Mouse (Mus musculus) liver, embryonic 14.5 days (tissue): Measurements from ENCODE around the gene 9430015G10Rik. TPM values are rescaled to one million over a fixed set of nuclear protein-coding genes. Genes with fewer than 3 reads are reported as not detected.
A peak's percentile ranks its signal among the peaks of the same experiment; 100 is the strongest.

Source experiments
- ATAC-seq: fragments of 200-750 bp; cut with Nextera tagmentation; 2 replicates; pipeline ENCODE4 v1.8.0; 2017; ENCODE audit warnings: moderate number of reproducible peaks, mild to moderate bottlenecking, moderate library complexity; ENCODE audit not compliant: insufficient read depth
- DNase-seq, 3 experiments: peaks; one replicate each; pipeline ENCODE4 v3.0.0-alpha.2; 2012 to 2013; ENCODE audit warnings: low read depth in 3 of 3, low spot score in 3 of 3
- H3K27ac ChIP-seq: fragments of 300-500 bp; sonication (generic); 2 replicates; pipeline ENCODE4 v1.5.1; 2014; ENCODE audit warnings: moderate library complexity, mild to moderate bottlenecking, control low read depth, inconsistent platforms
- H3K27me3 ChIP-seq: fragments of 300-500 bp; sonication (generic); 2 replicates; pipeline ENCODE4 v1.6.1; 2014; ENCODE audit warnings: mild to moderate bottlenecking, low read length, moderate library complexity; ENCODE audit not compliant: control insufficient read depth, insufficient read depth
- H3K36me3 ChIP-seq: fragments of 300-500 bp; sonication (generic); replicated peaks from 2 replicates; pipeline ENCODE4 v1.6.1; 2014; ENCODE audit warnings: low read depth; ENCODE audit not compliant: control insufficient read depth, insufficient read depth
- H3K4me1 ChIP-seq, 2 experiments: fragments of 200-500 bp in 1 of 2; fragments of 300-500 bp in 1 of 2; sonication (generic) in 1 of 2; replicated peaks; 2 replicates each; pipeline ENCODE4 v1.6.1; 2012 to 2014; ENCODE audit warnings: antibody characterized with exemption in 1 of 2, inconsistent platforms in 1 of 2, low read length in 1 of 2; ENCODE audit not compliant: control insufficient read depth in 2 of 2, insufficient read depth in 2 of 2
- H3K4me2 ChIP-seq: fragments of 300-500 bp; sonication (generic); 2 replicates; pipeline ENCODE4 v1.6.1; 2014; ENCODE audit warnings: low read depth, mild to moderate bottlenecking, control low read depth, moderate library complexity
- H3K4me3 ChIP-seq, 2 experiments: fragments of 200-500 bp in 1 of 2; fragments of 300-500 bp in 1 of 2; sonication (generic) in 1 of 2; 2 replicates each; pipeline ENCODE4 v1.5.1; 2012 to 2014; ENCODE audit warnings: low read depth in 2 of 2, low read length in 2 of 2, mild to moderate bottlenecking in 2 of 2, control low read depth in 1 of 2, inconsistent platforms in 1 of 2, moderate library complexity in 1 of 2; ENCODE audit not compliant: insufficient read depth in 1 of 2
- H3K9ac ChIP-seq: fragments of 300-500 bp; sonication (generic); replicated peaks from 2 replicates; pipeline ENCODE4 v1.6.1; 2014; ENCODE audit warnings: mild to moderate bottlenecking, control low read depth, moderate library complexity
- H3K9me3 ChIP-seq: fragments of 300-500 bp; sonication (generic); 2 replicates; pipeline ENCODE4 v1.6.1; 2016; ENCODE audit warnings: low read length, mixed read lengths; ENCODE audit not compliant: control insufficient read depth
- CTCF ChIP-seq: IDR thresholded peaks from 2 replicates; pipeline ENCODE4 v1.5.1; 2016; ENCODE audit warnings: antibody characterized with exemption, low read depth, control low read depth
- EP300 ChIP-seq: IDR thresholded peaks from 2 replicates; pipeline ENCODE4 v1.6.1; 2016; ENCODE audit warnings: antibody characterized with exemption, low read depth
- WGBS: fragments of 180-500 bp; shearing (Covaris S2); extraction: QIAGEN DNeasy Blood & Tissue Kit; methylation state at CpG from one replicate; pipeline ENCODE4 v1.1.7; 2014; ENCODE audit not compliant: insufficient replicate concordance; 5-methylcytosine and 5-hydroxymethylcytosine counted together
- polyA plus RNA-seq, 2 experiments: library from polyadenylated mRNA; depleted of rRNA in 1 of 2; stranded (reverse) in 1 of 2; unstranded in 1 of 2; fragments of >200 nt; fragmentation: Nextera tagmentation in 1 of 2; extraction: Ambion mirVana in 1 of 2; gene quantifications; 2 replicates each; pipeline versions ENCODE4 v1.2.1 to v1.2.3; 2012 to 2014

9430015G10Rik gene
- polyA plus RNA-seq, 2 experiments = 8.7 to 16.4 TPM

DNA sequence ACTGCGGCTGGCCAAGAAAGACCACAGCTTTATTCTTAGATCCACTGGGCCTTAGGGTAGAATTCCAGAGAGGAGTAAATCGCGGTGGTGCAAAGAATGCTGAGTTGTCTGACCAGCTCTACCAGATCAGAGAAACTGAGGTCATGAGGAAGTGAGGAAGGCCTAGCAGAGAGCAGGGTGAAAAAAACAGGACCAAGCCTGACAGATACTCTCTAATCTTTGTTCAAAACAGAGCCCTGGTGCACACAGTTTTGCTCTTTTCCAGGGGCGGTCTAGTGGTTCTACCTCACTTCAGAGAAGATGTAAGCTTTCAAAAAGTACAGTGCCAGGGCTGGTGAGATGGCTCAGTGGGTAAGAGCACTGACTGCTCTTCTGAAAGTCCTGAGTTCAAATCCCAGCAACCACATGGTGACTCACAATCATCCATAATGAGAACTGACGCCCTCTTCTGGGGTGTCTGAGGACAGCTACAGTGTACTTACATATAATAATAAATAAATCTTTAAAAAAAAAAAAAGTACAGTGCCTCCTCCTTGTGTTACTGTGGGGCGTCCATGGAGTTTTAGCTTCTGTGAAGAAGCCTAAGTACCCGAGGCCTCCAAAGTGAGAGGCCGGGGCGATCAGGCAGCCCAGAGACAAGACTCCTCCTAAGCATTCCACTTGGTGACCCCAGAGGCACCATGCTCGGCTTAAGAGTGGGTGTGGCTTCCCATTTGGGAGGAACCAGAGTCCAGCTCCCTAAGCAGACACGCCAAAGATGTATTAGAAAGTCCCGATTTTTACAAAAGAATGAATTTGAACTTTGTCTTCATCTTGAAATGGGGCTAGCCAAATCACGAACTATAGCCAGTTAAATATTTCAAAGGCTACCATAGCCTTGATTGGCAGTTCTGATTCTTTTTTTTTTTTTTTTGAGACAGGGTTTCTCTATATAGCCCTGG is 906 bp upstream of the 9430015G10Rik start:
- Histone ChIP-seq H3K27me3 (no peaks in the 10 kb centered on the region), H3K4me2 (peak overlapping the region; percentile 59), H3K27ac (peak overlapping the region; percentile 15), H3K4me3 (peak overlapping the region; percentile 65 to 78), H3K9ac (peak overlapping the region; percentile 57), H3K36me3 (no peaks in the 10 kb centered on the region), H3K4me1 (peaks cover 6 to 16% of the 10 kb centered on the region in 2 experiments; a peak in 3 of 4 replicates), H3K9me3 (no peaks in the 10 kb centered on the region)
- TF ChIP-seq EP300 (no peak), CTCF (peak; percentile 28; the same call in 1 of the 2 replicates)
- ATAC-seq (peak; percentile 38; the same call in 1 of the 2 replicates), DNase-seq (peak; percentile 50 to 66 (median 55))
- 20% methylated on average over 13 of the region's 13 CpGs for WGBS

DNA sequence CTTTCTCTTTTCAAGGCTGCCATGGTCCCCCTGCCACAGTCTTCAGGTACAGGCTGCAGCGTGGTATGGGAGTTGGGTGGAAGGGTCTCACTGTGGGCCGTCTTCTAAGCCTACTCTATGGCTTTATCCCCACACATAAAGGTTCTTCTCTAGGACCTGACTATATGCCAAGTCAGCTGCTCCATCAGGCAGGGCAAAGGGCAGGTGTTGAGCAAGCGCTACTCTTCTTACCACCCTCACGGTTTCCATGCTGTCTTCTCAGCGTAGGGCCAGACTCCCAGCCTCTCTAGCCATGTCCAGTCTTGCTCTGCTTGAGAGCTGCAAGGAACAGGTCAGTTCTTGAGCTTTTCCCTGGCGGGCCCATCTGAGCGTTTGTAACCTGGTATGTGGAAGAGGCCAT is 14.3 kb downstream of the 9430015G10Rik start:
- ATAC-seq = no peak
- peaks cover 19% of the 10 kb centered on the region for H3K36me3 ChIP-seq

GRCm38 (mm10) chr4:156125393-156125792 is 15.6 kb downstream of the 9430015G10Rik start:
- WGBS = 74% methylated on average over 6 of the region's 6 CpGs
- H3K27ac ChIP-seq = no peak overlapping the region
- no peak for TF ChIP-seq EP300
- TF ChIP-seq CTCF = no peak

More for the DNA sequence above, 14.3 kb downstream of the 9430015G10Rik start:
- Histone ChIP-seq H3K4me3 (no peak overlapping the region), H3K4me2 (no peak overlapping the region), H3K27ac (no peak overlapping the region), H3K9me3 (no peaks in the 10 kb centered on the region), H3K27me3 (no peaks in the 10 kb centered on the region), H3K4me1 (peaks cover 0 to 4% of the 10 kb centered on the region in 2 experiments; a peak in 2 of 4 replicates), H3K9ac (no peak overlapping the region)
- no peak for DNase-seq
- 83% methylated on average over 7 of the region's 7 CpGs for WGBS
- no peak for TF ChIP-seq EP300
- TF ChIP-seq CTCF = no peak

DNA sequence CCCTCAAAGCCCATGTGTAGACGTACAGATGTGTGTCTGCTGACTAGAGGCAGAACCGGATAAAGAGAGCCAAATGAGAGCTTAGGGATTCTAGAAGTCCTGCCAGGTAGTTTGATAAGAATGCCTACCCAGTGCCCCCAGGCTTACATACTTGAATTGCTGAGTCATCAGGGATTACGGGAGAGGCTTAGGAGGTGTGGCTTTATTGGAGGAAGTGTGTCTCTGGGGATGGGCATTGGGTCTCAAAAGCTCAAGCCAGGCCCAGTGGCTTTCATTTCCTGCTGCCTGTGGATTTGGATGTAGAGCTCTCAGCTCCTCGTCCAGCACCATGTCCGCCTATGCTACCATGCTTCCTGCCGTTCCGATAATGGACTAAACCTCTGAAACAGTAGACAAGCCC is 17.1 kb downstream of the 9430015G10Rik start:
- Histone ChIP-seq H3K36me3 (peaks cover 7% of the 10 kb centered on the region), H3K9me3 (no peaks in the 10 kb centered on the region), H3K9ac (no peak overlapping the region), H3K4me1 (peaks cover 0 to 4% of the 10 kb centered on the region in 2 experiments; a peak in 2 of 4 replicates), H3K27me3 (no peaks in the 10 kb centered on the region), H3K4me3 (no peak overlapping the region), H3K4me2 (no peak overlapping the region), H3K27ac (no peak overlapping the region)
- TF ChIP-seq CTCF (no peak), EP300 (no peak)
- DNase-seq (peak in 1 of 3 experiments; percentile 20), ATAC-seq (no peak)
- WGBS = 69% methylated on average over 7 of the region's 7 CpGs

More at GRCm38 (mm10) chr4:156125393-156125792, 15.6 kb downstream of the 9430015G10Rik start:
- no peaks in the 10 kb centered on the region for H3K9me3 ChIP-seq
- no peak overlapping the region for H3K9ac ChIP-seq
- H3K4me2 ChIP-seq = no peak overlapping the region
- DNase-seq (no peak), ATAC-seq (no peak)
- no peaks in the 10 kb centered on the region for H3K27me3 ChIP-seq
- H3K4me3 ChIP-seq = no peak overlapping the region
- peaks cover 0 to 4% of the 10 kb centered on the region in 2 experiments; a peak in 2 of 4 replicates for H3K4me1 ChIP-seq
- H3K36me3 ChIP-seq = peaks cover 11% of the 10 kb centered on the region

DNA sequence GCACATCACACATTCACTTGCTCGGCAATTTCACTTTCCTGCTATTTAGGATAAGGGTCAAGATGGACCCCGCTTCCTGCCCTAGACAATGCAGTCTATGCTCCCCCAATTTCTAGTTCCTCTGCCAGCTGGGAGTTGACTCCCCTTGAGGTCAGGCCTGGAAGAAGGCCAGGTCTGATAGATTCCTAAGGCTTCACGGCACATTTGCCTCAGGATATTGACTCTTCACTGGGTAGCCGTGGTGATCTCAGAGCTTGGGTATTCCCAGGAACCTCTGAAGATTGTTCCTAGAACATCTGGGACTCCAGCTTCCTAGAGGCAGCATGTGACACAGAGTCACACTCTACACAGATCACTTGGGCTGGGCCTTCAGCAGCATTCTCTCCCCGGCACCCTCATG is 19.0 kb downstream of the 9430015G10Rik start:
- Histone ChIP-seq H3K4me1 (peaks cover 0 to 4% of the 10 kb centered on the region in 2 experiments; a peak in 2 of 4 replicates), H3K27ac (no peak overlapping the region), H3K9ac (no peak overlapping the region), H3K9me3 (no peaks in the 10 kb centered on the region), H3K27me3 (no peaks in the 10 kb centered on the region), H3K4me3 (no peak overlapping the region), H3K4me2 (no peak overlapping the region), H3K36me3 (peaks cover 3% of the 10 kb centered on the region)
- ATAC-seq (no peak), DNase-seq (no peak)
- no peak for TF ChIP-seq CTCF
- TF ChIP-seq EP300 = no peak
- 61% methylated on average over 5 of the region's 5 CpGs for WGBS
